Mouse (Mus musculus): ENCODE data around the gene Hmgcl. TPM values are rescaled to one million over a fixed set of nuclear protein-coding genes. Genes with fewer than 3 reads are reported as not detected.
A peak's percentile ranks its signal among the peaks of the same experiment; 100 is the strongest.

The Hmgcl gene
- polyA plus RNA-seq (2012; rRNA removed), result 64.9 and 79.9 TPM in 2 replicates

DNA sequence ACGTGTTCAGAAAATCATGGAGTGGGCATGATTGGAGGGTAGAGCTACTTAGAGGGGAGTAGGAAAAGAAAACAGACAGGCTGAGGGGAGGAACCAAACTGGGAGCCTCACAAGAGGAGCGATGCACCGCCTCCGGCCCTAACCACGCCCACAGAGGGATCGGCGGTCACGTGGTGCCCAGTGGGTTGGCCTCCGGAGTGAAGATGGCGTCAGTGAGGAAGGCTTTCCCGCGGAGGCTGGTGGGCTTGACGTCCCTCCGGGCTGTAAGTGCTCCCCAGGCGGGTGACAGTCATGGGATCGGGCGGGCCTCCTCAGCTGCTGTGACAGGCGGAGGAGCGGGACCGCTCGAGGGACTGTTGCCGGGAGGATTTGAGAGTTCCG, at the start of gene Hmgcl:
TSS of gene Hmgcl (plus strand) at position 171 of the 381 bp plus-strand sequence.
- DNase-seq (ENCODE audit: low spot score), result peak; percentile 86

DNA sequence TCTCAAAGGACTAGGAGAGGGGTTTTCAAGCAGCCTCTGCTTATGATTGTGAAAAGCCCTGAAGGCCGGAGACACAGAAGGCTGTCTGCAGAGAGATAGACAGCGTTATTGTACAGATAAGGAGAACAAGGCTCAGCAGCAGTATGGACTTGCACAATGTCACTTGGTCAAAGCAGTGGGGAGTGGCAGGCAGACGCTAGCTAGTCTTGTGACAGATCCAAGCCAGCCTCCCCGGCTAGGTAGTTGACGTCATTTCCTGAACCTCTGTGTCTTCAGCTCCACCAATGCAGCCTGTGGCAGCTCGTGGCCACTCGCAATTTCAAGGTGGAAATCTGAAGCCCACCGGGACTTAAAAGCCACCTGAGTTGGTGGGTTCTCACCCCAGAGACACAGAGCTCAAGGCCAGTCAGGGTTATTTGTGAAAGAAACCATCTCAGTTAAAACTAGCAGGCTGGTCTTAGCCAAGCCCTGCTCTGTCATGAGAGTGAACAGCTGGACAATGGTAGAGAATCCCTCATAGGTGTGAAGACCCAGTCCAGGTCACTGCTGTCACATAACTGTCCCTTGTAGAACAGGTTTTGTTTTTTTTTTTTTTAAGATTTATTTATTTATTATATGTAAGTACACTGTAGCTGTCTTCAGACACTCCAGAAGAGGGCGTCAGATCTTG, 47.7 kb upstream of the Hmgcl start:
- DNase-seq (ENCODE audit: low spot score), result no peak

DNA sequence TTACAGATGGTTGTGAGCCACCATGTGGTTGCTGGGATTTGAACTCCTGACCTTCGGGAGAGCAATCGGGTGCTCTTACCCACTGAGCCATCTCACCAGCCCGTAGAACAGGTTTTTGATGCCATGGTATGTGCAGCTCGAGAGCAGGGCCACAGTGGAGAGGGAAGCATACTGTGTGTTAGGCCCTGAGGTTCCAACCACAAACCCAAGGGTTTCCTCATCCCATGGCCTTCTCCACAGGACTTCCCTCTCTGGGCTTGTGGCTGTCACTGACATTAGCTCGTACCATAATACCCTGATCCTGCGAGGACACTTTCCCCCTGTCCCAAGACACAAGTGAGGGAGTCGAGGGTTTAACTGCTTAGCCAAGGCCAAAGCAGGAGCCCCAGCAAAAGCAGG, 47.2 kb upstream of the Hmgcl start:
- DNase-seq (ENCODE audit: low spot score), result no peak

DNA sequence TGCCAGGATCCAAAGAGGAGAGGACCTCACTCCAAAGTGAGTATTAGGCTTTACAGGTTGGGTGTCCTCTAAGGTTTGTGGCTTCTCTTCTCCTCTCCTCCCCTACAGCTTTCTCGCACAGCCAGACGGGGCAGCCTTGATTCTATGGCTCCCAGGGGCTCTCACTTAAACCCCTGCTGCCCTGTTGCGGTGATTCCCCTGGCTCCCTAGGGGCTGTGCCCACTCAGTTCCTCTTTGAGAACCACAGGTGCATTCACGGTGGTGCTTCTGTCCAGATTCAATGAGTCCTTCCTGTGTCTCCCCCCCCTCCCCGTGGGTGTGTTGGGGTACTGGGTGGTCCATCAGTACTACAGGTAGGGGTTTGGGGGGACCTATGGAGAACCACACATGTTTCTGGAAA, 46.2 kb upstream of the Hmgcl start:
- no peak for DNase-seq (ENCODE audit: low spot score)

DNA sequence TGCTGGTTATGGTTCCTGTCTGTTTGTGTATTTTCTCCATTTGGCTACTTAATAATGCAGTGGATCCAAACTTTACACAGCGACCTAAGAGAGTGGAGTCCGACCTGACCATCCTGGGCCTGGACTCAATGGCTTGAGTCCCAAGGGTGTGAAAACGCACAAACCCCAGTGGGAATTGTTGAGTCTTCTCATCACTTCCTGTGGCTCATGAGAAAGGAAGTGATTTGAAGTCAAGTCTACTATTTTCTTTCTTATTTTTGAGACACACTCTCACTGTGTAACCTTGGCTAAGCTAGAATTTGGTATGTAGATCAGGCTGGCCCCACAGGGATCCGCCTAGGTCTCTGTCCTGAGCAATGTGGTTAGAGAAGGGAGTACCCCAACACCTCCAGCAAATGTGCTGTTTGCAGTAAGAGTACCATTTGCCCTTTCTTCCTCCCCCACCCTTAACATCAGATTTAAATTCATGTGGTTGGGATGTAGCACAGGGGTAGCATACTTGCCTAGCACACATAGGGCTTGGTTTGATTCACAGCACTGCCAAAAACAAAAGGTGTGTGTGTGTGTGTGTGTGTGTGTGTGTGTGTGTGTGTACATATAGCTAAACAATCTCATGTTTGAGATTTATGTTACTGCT, 43.5 kb upstream of the Hmgcl start:
- no peak for DNase-seq (ENCODE audit: low spot score)

DNA sequence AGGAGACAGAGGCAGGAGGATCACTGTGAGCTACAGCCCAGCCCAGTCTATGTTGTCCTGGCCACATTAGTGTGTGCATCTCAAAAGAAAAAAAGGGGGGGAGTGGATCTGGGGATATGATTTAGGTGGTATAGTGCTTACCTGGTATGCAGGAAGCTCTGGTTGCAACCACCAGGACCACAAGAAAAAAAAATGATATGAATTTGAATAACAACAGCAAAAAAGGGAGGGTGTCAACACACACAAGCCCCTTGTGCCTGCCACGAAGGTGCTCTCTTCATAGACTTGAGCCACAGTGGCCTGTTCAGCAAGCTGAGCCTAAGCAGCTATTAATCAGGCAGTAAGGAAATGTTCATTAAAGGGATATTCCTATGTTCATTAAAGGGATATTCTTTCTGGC, 41.4 kb upstream of the Hmgcl start:
- DNase-seq (ENCODE audit: low spot score), result no peak

DNA sequence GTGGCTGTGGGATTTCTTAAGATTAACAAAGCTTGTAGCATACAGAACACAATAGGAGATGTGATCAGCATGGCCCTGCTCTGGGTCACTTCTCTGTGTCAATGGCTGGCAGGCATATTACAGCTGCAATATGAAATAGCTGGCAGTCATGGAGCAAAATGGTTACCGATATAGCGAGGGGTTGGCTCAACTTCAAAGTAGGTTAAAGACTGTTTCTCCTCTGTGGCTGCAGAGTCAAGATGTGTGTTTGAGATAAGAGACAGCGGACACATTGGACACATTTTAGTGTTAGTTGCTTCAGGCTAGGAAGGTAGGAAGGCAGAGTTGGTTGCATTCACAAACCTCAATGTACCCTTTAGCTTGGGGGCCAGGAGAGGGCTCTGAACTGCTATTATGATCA, 39.6 kb upstream of the Hmgcl start:
- DNase-seq (ENCODE audit: low spot score), result no peak

DNA sequence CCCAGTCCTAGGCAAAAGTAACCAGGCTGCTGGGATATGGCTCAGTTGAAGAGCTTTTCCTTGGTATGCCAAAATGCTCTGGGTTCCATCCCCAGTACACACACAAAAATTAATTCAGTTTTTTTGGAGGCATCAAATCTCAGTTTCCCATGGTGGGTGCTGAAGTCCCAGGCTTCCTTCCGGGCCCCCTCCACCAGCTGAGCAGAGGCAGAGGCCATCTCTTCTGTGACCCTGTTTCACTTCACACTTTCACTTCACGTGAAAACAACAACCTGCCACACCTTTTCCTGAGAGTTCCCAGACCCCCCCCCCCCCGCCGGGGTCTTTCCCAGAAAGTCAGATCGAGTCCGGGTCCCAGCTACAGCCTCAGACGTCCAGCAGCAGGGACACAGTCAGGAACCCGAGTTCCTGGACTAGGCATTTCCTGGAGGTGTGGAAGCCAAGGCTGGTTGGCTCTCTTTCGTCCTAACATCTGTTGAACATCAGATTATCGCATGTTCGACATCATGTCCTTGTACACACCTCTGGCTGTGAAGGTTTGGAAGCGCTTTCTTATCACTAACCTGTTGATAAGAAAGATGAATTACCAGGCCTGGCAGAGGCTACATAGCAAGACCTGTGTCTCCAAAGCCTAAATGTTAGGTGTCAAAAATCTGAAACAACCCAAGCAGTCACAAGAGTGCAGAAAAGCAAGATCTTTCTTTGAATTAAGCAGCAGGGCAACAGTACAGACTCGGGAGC, 36.8 kb upstream of the Hmgcl start:
- no peak for DNase-seq (ENCODE audit: low spot score)

DNA sequence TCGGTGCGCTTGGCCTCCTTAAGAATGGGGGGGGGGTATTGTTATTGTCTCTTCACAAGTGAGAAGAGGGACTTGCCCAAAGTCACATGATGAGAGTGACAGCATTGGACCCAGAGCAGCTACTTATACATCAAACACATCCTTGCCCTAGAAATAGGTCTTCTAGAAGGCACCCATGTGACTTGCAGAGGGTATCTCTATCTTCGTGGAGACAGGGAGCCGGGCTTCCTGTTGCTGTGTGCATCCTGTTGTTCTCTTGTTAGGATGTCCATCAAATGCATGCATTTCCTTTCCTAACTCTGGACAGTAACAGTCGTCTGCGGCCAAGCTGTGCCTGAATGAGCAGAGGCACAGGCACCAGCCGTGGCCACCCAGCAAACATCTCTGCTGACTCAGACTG, 34.7 kb upstream of the Hmgcl start:
- no peak for DNase-seq (ENCODE audit: low spot score)

DNA sequence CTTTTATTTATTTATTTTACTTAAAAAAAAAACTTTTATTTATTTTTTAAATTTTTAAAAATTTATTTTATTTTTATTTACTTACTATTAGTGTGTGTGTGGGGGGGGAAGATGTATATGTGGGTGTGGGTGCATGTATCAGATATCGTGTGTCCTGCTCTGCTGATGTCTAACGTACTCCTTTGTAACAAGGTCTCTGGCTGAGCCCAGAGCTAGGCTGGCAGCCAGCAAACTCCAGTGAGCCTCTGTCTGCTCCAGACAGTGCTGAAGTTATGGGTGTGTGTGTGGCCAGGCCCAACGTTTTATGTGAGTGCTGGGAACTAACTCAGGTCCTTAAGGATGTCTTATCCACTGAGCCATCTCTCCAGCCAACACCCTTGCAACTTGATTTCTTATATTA, 34.1 kb upstream of the Hmgcl start:
- no peak for DNase-seq (ENCODE audit: low spot score)

DNA sequence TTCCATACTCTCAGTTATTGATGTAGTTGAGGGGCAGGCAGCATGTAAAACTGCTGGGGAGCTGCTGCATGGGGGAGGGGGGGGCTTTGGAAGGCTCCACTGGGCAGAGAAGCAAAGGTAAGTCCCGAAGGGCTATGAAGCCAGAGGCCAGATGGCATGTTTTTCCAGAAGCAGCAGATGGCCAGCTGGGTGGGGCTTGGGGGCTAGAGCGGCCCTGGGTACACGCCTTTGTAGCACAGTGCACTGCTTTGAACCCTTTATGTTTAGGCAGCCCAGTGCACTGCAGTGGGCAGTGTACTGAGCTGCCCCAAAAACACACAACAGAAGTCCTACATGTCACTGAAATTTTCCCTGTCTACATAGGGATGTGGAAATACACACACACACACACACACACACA, 33.4 kb upstream of the Hmgcl start:
- no peak for DNase-seq (ENCODE audit: low spot score)

DNA sequence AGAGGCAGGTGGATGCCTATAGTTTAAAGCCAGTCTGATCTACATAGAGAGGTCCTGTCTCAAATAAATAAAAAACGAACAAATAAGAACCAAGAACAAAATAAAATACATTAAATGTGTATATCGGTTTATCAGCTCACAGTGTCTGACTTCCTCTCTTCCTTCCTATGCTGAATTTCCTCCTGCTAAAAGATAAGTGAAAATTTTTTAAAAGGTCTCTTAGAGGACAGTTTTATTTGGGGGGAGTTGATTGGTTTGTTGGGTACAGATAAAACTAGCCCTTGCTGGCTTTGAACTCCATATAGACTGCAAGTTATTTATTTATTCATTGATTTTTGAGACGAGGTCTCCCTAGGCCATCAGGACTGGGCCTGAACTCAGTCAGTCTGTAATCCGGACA, 32.8 kb upstream of the Hmgcl start:
- no peak for DNase-seq (ENCODE audit: low spot score)

DNA sequence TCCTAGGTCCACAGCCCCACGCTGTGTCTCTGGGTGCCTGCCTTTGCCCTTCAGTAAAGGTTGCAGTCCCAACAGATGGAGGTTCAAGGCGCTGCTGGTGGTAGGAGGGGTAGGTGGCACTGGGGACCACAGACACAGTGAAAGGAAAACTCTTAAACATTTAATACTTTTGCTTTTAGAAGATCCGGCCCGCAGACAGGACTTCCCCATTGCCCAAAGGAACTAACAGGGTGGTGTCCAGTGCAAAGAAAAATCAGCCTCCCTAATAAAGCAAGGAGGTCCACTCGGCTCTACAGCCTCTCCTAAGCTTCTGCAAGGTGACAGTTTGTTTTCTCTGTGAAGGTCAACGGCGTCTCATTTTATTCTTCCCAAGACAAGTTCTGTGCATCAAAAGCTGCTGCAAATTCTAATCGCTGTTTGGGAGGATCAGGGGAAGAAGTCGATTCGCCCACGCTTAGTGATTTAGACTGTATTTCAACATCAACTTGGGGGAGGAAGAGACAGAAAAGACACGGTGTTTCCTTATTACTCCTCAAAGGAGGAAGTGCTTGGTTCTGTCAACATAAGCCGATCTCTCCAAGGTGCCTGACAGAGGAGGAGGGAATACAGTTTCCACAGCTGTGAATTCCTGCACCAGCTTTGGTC, 27.5 kb upstream of the Hmgcl start:
- DNase-seq (ENCODE audit: low spot score), result no peak

DNA sequence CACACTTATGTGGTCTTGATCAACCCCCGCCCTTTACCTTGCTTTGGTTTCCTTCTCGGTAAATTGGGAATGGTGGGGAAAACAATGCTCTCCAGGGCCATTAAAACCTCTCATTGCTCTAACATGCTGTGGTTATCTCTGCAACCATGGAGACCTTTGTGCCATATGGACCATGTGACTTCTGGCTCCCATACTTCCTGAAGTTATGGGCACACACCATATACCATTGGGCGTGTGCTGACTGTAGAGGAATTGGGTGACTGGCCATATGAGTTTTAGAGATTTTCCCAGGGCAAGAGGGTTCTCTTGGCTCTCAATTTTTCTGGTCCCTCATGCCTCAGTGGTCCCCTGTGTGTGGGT, 27.0 kb upstream of the Hmgcl start:
- no peak for DNase-seq (ENCODE audit: low spot score)

DNA sequence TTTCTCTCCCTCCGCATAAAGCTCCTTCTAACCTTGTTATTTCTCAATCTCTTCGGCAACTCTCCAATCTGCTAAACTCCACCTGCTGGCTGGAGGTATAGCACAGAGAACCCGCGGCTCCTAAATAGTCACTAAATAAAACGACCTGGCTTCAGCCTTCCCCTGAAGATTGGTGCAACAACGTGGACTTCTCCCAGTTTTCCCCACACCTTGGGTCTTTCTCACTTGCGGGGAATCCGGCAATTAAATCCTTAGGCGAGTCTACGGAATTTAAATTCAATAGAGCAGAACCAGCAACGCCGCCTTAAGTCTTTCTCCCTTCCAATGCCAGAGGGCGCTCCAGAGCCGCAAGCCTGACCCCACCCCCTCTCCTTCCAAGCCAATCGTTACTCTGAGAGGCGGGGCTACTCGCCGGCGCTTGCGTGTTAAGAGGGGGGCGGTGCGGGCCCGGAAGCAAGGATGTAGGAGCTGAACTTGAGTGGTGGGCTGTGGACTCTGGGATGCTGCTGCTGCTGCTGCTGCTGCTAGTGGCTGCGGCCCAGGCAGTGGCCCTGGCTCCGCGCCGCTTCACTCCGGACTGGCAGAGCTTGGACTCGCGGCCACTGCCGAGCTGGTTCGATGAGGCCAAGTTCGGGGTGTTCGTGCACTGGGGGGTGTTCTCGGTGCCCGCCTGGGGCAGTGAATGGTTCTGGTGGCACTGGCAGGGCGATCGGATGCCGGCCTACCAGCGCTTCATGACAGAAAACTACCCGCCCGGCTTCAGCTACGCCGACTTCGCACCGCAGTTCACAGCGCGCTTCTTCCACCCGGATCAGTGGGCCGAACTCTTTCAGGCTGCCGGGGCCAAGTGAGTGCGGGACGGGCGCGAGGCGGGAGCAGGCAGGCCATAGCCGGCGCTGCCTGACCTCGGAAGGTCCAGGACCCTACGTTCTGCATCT, 25.7 kb upstream of the Hmgcl start, which contains the start of gene Fuca1:
TSS of gene Fuca1 (plus strand) at position 432 of the 938 bp plus-strand sequence.
- DNase-seq (ENCODE audit: low spot score), result peak; percentile 82

DNA sequence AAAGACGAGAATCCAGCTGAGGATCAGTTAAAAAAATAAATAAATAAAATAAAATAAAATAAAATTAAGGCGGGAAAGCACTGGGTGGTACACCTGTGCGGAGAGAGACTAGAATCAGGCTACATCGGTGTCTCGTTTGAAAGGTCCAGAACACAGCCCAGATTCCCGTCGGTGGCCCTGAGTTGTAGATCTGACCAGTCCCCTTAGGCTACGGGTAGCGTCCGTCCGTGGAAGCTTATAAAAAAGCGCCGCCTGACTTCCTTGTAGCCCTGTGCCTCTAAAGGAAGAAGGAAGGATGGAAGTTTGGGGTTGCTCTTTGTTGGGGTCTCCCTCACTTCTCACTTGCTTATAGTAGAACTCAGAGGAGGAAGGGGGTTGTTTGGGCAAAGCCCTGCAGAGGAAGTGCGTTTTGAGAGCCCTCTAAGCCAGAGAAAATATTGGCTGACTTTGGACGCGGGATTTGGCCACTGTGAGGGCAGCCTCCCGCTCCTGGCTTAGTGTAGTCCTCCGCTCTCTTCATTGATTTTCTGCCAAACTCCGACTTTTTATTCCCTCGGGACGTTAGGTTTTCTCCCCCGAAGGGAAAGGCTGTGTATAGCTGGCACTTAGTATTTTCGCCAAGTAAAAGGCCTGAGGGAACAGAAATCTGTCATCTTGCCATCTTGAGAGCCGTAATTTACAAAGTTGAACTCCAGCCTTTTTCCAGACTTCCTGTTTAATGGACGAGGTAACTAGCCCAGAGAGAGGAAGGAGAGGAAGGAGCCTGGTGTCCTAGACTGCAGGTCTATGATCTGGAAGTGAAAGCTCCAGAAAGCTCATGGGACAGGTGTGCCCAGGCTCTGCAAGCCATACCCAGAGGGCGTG, 24.8 kb upstream of the Hmgcl start:
- DNase-seq (ENCODE audit: low spot score), result no peak

DNA sequence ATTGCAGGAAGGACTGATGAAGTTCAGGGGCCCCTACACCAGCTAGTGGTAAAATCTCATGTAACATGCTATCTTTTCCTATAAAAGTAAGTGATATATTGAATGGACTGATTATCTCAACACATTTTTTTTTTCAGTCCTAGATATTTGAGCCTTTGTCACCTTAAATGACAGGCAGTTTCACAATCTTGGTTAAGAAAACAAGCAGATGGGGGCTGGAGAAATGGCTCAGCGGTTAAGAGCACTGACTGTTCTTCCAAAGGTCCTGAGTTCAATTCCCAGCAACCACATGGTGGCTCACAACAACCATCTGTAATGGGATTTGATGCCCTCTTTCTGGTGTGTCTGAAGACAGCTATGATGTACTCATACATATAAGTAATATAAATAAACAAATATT, 24.1 kb upstream of the Hmgcl start:
- no peak for DNase-seq (ENCODE audit: low spot score)

DNA sequence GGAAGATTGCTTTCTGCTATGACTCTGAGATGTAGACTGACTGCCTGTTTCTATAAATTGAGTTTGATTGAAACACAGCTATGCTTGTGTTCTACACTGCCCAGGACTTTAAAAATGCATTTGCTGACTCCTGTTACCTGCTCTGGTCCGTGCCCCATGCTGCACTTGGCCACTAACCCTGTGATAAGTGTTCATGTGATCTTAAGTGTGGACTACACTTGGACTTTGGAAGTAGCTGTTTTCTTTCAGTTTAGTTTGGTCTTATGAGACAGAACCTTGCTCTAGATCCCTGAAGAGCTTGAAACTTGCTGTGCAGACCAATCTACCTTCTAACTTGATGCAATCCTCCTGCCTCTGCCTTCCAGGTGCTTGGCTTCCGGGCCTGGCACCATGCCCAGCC, 21.8 kb upstream of the Hmgcl start:
- no peak for DNase-seq (ENCODE audit: low spot score)

DNA sequence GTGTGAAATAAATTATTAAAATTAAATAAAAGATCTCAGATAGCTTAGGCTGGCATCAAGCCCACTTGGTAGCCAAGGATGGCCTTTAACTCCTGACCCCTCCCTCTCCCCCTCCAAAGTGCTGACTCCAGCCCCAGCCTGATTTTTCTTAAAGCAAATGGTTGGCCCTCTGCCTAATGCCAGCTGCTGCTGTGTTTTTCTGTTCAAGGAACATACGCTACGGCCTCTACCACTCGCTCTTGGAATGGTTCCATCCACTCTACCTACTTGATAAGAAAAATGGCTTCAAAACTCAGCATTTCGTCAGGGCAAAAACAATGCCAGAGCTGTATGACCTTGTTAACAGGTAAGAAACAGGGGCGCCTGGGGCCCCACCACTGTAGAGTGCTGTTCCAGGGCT, 20.9 kb upstream of the Hmgcl start:
- DNase-seq (ENCODE audit: low spot score), result no peak

DNA sequence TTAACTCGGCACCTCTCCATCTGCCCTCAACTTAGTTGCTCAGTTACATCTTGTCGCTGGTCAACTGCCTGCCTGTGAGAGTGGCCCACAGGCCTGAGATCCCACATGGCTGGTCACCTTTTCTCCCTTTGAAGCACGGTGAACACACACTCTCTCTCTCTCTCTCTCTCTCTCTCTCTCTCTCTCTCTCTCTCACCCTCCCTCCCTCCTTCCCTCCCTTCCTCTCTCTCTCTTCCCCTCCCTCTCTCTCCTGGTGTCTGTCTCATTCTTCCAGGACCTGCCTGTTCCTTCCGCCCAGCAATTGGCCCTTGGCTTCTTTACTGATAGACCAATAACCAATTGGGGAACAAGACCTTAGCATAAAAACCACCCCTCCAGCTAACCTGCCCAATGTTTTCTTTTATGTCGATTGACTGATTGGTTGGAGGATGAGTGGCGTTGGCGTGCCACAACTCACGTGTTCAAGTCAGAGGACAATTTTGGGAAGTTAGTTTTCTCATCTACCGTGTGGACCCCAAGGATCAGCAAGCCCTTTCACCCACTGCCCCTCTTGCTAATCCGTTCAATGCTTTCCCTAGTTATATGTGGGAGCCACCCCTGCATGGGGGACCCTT, 19.9 kb upstream of the Hmgcl start:
- DNase-seq (ENCODE audit: low spot score), result no peak
